Mouse (Mus musculus) frontal cortex, adult (tissue): ENCODE results near the gene Gm38394.

ENCODE experiments used
- ATAC-seq: cut with Nextera tagmentation; 2 replicates; pipeline ENCODE4 v1.9.2; 2017; ENCODE audit warnings: mild to moderate bottlenecking, moderate library complexity, mixed read lengths; ENCODE audit not compliant: low TSS enrichment

Gene Gm38394

DNA sequence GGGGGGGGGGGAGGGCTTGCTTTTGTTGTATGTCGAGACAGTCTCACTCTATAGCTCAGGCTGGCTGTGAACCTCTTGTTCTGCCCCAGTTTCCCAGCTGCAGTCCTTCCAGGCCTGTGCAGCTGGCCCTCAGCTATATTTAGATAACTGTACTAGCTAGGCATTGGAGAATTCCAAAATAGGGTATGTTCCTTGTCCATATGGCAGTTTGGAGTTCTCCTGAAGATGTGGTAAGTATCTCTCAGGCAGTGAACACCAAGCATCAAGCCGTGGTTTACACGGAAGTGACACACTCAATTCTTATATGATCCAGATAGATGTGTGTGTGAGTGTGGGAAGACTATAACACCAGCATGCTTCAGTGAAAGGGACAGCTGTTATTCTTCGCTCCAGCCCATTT is 2.3 kb upstream of the Gm38394 start:
- ATAC-seq, result peak; percentile 85

DNA sequence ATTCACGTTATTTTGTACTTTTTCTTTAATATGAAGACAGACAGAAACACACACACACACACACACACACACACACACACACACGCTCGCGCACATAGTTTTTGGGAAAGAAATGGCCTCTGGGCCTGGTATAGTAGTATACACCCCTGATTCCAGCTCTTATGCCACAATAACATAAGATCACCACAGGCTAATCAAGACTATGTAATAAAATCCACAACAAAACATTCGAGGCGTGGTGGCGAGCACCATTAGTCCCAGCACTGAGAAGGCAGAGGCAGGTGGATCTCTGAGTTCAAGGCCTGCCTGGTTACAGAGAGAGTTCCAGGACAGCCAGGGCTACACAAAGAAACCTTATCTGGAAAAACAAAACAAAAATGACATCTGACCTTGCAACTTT is 1.8 kb upstream of the Gm38394 start:
- ATAC-seq, result no peak

DNA sequence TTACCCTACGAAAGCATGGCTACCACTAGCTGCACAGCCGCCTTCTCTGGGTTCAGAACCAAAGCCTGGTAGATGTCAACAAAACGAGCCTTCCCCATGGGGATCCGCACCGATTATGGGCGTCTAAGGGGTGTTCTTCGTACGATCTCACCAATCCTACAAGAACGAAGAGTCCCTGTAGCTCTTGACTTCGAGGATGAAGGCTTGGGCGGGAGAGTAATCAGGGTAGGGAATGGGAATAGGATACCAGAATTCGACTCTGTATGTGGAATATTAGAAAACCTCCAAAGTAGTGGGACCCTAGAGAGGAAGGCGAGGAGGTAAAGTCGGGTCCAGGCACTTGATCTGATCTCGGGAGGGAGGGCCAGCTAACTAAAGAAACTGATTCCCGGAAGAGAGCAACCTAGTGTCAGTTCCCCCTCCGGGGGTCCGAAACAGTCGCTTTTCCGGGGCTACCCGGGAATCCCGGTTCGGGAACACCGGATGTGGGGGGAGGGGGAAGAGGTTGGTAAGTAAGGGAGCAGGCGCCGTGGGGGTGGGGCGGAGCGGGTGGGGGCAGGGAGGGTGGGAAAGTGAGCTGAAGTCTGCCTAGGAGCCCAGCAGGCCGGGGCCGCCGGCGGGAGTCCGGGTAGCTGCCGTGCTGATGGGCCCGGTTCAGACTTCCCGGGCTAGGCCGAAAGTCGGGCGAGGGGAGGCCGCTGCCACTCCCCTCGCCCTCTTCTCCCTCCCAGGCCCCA is 484 bp downstream of the Gm38394 start, which contains the start of gene Zbed6:
Gene Zbed6 (minus strand): TSS at position 420 of the 737 bp plus-strand sequence.
- ATAC-seq, result peak; percentile 31

DNA sequence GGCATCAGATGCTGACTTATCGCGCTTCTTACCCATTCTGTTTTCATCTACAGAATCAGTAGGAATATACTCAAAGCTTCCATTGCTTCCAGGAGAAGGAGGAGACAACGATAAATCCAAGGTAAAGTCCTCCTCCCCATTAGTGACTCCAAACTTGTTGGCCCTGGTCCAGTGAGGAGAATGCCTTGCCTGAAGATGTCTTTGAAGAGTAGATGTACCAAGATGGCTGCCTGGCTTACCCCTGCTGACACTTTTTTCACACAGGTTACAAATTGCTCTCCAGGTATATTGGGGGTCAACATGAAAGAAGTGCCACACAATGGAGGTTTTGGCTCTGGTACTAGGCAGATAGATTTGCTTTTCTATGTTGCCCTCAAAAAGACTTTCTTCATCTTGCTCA is 2.2 kb downstream of the Gm38394 start:
- no peak for ATAC-seq

DNA sequence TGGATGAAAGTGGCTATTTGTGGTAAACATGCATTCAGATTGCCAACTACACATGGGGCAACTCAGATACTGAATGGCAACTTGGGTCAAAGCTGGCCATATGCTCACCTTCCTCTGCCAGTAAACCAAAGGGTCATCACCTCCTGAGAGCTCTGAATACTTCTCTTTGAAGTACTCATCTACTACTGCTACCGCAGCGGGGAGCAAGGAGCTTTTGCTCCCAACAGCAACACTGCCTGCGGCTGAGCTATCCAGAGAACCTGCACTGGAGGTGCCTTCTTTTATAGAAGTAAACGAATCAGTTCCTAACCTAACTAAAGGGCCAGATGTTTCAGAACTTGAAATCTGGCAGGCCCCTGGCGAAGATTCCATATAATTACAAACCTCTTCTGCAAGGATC is 4.3 kb downstream of the Gm38394 start:
- ATAC-seq, result no peak

DNA sequence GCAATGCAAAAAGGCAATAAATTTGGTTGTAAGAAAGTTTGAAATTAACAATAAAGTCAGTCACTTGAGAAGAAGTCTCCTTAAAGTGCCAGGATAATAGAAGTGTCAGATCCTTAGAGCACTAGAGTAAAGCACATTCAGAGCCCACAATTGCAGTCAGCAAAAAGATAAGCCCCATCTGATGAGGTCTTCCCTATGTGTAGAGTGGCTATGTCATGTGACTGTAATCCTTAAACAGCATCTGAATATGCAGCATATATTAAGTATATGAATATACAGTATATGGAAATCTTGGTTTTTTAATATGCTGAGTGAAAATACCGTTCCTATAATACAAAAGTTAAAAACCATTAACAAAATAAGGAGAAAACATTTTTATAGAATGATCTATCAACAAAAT is 8.1 kb downstream of the Gm38394 start:
- ATAC-seq, result no peak

DNA sequence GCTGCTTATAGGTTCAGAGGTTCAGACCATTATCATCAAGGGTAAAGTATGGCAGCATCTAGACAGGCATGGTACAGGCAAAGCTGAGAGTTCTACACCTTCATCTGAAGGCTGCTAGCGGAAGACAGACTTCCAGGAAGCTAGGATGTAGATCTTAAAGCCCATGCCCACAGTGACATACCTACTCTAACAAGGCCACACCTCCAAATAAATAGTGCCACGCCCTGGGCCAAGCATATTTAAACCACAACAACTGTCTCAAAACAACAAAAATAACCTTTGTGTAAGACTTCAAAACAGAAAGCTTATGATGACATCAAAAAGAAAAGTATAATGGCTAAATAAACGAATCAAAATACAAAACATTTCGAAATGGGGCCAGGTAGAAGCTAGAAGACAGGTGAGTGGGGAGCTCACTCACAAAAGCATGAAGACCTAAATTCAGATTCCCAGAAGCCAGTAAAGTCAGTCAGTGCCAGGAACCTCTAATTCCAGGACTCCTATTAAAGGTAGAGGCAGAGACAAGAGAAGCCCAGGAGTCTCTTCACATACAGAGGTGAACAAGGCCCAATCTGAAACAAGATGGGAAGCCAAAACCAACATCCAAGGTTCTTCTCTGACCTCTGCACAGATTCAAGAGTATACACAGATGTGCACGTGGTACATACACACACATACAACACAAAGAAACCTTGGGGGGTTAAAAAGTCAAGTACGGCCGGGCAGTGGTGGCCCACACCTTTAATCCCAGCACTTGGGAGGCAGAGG is 10.6 kb downstream of the Gm38394 start:
- ATAC-seq, result no peak

DNA sequence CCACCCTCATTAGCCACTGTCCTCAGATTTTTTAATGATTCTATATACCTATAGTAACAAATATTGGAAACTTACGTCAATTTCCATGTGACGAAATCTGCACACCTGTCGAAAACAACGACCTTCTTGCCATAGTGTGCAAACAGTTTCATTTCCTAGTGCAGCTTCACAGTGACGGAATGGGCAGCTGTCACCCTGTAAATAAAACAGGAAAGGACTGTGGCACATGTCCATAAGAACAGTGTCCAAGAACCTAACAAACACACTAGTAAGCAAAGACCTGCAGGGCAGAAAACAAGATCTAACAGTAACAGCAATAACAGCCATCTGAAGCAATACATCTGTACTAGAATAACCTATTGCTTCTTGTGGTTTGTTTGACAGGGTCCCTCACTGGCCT is 15.5 kb downstream of the Gm38394 start:
- no peak for ATAC-seq

DNA sequence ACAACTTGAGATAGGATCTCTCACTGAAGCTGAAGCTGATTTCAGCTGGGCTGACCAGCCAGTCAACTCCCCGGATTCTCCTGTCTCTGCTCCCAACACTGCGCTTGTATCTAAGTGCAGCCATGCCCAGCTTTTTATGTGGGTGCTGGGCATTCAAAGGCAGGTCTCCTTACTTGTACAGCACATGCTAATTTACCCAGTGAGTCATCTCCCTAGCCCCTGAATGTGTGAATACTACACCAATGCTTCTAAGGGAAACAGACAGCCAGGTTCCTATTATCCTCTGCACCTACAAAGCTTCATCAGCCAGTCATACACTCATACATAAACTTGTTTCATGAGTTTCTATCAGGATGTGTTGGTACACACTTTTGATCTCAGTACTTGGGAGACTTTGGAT is 20.0 kb downstream of the Gm38394 start:
- ATAC-seq, result peak; percentile 76; the same call in 1 of the 2 replicates

DNA sequence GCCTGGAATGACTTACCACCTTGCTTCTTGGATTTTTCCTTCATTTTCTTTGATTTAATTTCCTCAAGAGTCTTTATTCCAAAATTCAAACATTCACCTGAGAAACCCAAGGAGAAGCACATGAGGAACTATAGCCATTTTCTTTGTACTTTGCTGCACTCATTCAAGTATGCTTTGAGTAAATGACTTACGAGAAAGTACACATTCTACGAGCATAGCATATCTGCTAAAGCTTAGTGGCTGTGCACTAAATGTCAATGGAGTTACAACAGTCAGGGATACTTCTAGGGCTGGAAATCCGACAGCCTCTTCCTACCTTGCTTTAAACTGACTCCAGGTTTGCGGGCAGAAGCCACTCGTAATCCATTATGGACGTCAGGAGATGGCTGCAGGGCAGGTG is 22.6 kb downstream of the Gm38394 start:
- ATAC-seq, result no peak

DNA sequence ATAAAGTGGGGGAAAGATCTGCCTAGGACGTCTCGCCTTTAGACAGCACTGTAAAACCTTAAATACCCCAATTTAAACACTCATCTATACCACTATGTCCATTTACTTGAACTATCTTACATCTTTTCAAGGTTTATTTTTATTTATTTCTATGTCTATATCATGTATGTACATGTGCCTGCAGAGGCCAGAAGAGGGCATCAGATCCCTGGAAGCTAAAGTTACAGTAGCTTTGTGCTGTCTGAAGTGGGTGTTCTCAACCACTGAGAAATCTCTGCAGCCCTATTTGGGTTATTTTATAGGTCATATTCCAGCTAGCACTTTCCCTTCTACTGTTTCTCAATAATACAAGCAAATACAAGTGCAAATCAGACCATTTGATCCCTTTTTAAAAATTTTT is 28.9 kb downstream of the Gm38394 start:
- ATAC-seq, result no peak

DNA sequence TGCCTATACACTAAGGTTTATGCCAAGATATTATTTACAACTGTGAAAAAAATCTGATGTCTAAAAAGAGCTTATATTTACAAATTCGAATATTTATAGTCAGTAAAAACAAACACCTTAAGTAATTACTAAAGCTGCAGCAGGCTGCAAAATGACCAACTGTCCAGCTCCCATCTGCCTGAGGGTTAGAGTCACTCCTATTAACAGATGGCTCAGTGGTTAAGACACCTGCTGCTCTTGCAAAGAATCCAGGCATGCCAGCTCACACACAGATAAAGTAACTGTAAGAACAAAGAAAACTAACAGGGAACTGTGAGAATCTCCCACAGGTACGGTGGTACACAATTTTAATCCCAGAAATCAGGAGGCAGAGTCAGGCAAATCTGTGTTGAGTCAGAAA is 36.1 kb downstream of the Gm38394 start:
- no peak for ATAC-seq

DNA sequence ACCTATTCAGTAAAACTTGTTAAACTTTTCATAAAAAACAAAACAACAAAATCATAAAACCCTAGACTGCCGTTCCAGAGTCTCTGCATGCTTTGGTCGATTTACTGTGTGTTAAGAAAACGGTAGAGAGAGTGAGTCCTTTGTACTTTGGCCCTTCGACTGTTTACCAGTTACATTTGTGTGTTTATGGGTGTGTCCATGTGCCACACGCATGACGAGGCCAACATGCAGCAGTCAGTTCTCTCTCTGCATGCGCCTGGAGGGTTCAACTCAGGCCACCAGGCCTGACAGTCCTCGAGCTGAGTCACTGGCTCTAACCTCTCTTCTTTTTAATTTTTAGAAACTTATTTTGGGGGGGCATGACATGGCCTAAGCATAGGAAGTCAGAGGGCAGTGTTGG is 42.8 kb downstream of the Gm38394 start:
- ATAC-seq, result no peak

DNA sequence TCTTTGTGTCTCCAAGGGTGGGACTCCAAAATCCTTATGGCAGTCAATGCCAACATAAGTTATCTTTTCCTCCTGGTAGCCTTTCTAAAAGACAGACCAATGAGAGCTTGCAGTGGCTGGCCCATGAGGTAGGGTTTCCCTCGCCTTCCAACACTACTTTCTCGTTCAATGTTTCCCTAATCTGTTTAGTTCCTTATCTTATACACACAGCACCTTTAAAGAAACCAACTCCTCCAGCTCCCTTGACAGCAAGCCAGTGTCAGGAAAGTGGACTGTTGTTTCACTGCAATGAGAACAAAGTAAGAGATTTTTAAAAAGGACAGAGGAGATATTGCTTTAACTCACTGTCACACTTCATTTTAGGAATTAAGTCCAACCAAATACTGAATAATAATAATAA is 43.2 kb downstream of the Gm38394 start:
- no peak for ATAC-seq

DNA sequence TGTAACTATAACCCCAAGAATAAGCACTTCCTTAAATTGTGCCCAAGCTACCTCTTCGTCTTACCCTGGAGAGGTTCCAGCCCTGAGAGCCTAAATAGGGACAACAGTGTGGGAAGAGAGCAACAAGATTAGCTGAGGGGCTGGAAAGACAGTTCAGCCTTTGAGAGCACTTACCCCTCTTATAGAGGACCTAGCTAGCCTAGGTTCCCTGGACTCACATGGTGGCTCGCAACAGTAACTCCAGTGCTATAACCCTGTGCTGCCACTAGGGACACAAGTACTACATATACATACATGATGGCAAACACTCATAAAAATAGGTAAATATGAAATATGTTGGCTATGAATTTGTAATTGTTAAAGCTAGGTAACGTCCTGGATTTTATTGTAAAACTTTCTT is 47.3 kb downstream of the Gm38394 start:
- ATAC-seq, result no peak

DNA sequence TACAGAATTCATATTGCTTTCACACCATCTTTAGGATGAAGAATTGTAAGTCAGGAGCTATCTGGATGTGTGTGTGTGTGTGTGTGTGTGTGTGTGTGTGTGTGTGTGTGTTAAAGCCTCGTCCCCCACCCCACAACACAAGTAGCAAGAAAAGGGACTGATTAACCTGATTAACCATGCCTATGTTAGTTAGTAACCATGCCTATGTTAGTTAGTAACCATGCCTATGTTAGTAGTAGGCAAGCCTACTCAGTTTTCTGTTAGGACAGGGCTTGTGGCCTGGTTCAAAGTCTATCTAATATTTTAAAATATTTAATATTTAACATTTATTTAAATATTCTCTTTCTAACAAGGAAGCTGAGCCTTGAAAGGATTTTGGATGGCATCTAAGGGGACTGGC is 49.7 kb downstream of the Gm38394 start:
- no peak for ATAC-seq

DNA sequence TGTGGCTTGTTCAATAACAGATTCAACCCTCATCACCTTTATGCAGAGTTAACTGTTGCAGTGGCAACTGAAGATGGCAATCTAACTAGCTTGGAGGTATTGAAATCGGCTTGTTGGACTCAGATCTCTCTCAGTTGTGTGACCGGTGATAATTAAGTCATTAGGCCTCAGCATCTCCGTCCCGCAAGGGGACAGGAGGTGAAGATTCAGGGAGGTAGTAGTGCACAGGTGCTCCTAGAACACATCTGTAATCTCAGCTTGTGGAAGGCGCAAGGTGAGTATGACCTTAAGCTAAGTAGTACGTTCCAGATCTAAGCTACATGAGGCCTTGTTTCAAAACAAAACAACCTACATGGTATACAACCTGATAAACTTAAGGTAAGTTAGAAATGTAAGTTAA is 50.5 kb downstream of the Gm38394 start:
- no peak for ATAC-seq

DNA sequence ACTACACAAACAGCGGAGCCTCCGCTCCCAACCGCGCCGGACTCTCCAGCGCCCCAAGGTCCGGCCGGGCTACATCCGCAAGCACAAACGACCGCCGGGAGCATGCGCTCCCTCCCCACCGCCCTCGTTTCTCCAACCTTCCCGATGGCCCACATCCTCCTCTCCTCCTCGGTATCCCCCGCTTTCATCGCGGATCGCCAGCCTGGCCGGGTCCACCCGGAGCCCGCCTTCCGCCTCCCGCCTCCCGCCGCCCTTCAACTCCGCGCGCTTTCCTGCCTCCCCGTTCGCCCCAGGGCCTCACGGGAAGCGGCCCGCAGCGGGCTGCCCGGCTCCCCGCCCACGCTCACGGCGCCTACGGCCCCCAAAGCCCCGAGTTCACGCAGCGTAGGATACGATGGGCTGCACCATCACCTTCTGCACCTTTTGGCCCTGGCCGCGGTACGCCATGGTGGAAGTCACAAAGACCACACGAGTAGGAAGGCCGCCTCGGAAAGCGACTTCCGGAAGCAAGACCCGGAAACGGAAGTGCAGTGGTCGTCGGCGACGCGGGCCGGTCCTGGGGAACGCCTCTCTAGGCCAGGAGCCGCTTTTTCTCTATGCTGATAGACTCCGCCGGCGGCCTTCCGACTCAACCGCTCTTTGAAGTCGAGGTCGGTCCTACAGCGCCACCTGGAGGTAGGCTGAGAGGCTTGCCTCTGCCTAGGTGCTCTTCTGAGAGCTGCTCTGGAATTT is 51.2 kb downstream of the Gm38394 start, which contains the start of gene Snrpe:
Gene Snrpe (minus strand): TSS at position 521 of the 732 bp plus-strand sequence.
- ATAC-seq, result peak; percentile 100

DNA sequence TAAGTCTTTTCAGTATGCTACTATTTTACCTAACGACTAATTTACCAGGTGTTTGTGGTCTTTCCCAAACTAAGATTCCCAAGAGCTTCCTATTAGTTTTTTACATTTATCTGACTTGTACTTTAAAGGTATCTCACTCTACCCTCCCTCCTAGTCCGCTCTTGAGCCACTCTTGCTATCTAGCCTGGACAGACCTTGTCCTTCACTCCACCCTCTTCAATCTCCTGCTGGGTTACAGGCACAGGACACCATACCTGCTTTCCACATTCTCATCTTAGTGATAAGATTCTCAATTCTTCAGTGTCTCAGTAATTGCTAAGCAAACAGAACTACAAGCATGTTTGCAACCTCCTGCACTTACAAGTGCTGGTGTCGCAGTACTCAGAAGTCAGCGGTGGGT is 57.9 kb downstream of the Gm38394 start:
- ATAC-seq, result no peak

DNA sequence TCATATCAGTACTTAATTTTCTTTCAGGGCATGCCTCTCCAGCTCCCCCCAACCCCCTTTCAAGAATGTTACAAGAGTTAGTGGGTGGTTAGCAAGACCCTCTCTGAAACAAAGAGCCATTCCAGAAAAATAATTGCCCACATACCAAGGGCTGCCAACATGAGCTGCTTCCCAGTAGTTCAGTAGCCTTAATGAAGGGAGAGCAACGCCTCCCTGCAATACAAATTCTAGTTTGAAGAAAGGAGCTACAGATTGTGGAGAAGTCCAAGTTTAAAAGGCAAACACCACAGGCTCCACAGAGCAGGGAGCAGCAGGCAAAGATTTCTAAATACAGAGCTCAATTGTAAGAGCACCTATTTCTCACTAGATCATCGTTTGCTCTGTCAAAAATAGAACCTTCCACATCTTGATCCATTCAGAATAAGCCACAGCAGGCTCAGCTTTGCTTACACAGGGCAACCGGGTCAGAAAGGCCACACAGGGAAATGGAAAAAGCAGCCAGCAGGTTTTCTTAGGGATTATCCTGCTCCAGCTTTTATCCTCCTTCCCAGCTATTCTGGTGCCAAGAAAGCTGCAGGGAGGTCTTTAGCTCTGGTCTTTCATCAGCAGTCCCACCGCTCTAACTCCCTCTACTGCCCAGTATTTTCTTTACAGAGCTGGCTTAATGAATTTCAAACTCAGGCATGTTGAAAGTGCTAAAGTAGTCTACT is 64.7 kb downstream of the Gm38394 start:
- peak; percentile 41; the same call in 1 of the 2 replicates for ATAC-seq

DNA sequence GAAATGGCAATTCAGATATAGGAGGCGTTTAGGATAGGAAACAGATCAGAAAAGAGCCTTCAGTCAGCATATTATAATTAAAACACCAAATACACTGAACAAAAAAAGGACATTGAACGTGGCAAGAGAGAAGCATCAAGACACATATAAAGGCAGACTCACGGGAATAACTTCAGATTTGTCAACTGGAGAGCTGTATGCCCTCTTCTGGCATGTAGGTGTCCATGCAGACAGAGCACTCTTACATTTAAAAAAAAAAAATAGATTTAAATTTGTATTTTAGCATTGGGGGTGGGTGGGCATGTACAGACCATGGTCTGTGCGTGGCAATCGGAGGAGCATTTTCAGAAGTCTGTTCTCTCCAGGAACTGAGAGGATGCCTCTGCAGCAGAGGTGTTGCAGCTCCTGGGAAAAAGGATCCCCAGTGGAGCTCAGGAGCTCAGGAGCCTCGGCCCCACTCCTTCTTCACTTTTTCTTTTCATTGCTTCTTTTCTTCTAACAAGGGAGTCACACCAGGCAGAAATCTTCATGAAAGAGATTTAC is 75.1 kb downstream of the Gm38394 start:
- ATAC-seq, result no peak

DNA sequence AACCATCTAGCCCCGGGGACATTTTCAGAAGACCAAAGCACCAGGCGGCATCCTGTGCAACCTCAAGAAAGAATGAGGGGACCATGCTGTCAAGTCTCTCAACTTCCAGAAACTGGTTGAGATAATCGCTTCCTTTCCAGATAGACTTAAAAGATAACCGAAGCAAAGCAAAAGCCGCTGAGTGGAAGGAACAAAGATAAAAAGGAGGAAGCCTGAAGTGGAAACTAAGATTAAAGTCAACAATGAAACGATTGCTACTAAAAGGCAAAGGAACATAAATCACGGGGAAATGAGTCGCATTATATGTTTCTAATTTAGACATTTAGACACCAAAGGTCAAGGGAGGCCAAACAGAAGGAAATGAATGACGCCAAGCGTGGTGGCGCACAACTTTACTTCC is 89.8 kb downstream of the Gm38394 start:
- ATAC-seq, result no peak
